Mouse (Mus musculus) midbrain, embryonic 15.5 days (tissue): ENCODE measurements around the gene Colca2. TPM values are rescaled to one million over a fixed set of nuclear protein-coding genes. Genes with fewer than 3 reads are reported as not detected.
A peak's percentile ranks its signal among the peaks of the same experiment; 100 is the strongest.

Source experiments
- ATAC-seq: fragments of 200-750 bp; cut with Nextera tagmentation; replicated peaks from 2 replicates; pipeline ENCODE4 v1.8.0; 2017; ENCODE audit warnings: moderate TSS enrichment
- H3K27ac ChIP-seq: fragments of 300-500 bp; sonication (generic); 2 replicates; pipeline ENCODE4 v1.5.1; 2015; ENCODE audit warnings: mild to moderate bottlenecking, inconsistent platforms
- H3K27me3 ChIP-seq: fragments of 300-500 bp; sonication (generic); replicated peaks from 2 replicates; pipeline ENCODE4 v1.6.1; 2015; ENCODE audit warnings: inconsistent platforms
- H3K36me3 ChIP-seq: fragments of 300-500 bp; sonication (generic); replicated peaks from 2 replicates; pipeline ENCODE4 v1.6.1; 2015; ENCODE audit warnings: inconsistent platforms
- H3K4me1 ChIP-seq: fragments of 300-500 bp; sonication (generic); 2 replicates; pipeline ENCODE4 v1.6.1; 2015; ENCODE audit warnings: inconsistent platforms
- H3K4me2 ChIP-seq: fragments of 300-500 bp; sonication (generic); 2 replicates; pipeline ENCODE4 v1.6.1; 2015; ENCODE audit warnings: inconsistent platforms, mild to moderate bottlenecking, moderate library complexity
- H3K4me3 ChIP-seq: fragments of 300-500 bp; sonication (generic); 2 replicates; pipeline ENCODE4 v1.5.1; 2015; ENCODE audit warnings: mild to moderate bottlenecking, inconsistent platforms
- H3K9ac ChIP-seq: fragments of 300-500 bp; sonication (generic); 2 replicates; pipeline ENCODE4 v1.6.1; 2015; ENCODE audit warnings: mild to moderate bottlenecking, inconsistent platforms
- H3K9me3 ChIP-seq: fragments of 300-500 bp; sonication (generic); 2 replicates; pipeline ENCODE4 v1.6.1; 2016; ENCODE audit warnings: inconsistent platforms
- whole genome bisulfite sequencing: fragments of 180-500 bp; shearing (Covaris S2); methylation state at CpG from one replicate; pipeline ENCODE4 v1.1.7; 2015; ENCODE audit warnings: mixed read lengths; 5-methylcytosine and 5-hydroxymethylcytosine counted together
- polyA plus RNA-seq: library from polyadenylated mRNA; unstranded; fragments of >200 nt; fragmentation: Nextera tagmentation; extraction: Ambion mirVana; gene quantifications from 2 replicates; pipeline ENCODE4 v1.2.1, GENCODE M21; 2015

Gene Colca2
- polyA plus RNA-seq, 1 experiment from 2014 or later = 0.57 TPM

DNA sequence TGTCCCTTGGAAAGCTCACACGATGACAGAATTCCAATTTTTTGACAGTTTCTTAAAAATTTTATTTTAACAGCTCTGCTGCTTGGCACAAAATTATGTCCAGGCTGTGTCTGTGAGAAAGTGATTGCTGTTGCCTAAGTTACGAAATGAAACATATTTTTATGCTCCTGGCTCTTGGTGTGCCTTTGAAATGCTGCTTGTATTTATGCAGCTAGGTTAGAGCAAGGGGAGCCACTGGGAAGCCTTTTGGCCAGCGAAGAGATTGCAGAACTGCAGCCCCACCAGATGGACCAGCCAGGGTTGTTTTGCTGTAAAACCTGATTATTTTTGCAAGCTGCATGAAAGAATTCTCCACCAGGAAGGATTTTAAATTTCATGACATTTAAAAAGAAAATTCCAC lies 26.8 kb upstream of the Colca2 start:
- 0 out of 2 replicates have a peak, but pooled peaks cover 2% of the 10 kb centered on the region for H3K4me1 ChIP-seq
- no peaks in the 10 kb centered on the region for H3K9me3 ChIP-seq
- ATAC-seq = no peak
- H3K4me2 ChIP-seq = no peak overlapping the region
- H3K9ac ChIP-seq = no peak overlapping the region
- no peaks in the 10 kb centered on the region for H3K36me3 ChIP-seq
- 75% methylated on average over 3 of the region's 3 CpGs for WGBS
- no peak overlapping the region for H3K27ac ChIP-seq
- H3K4me3 ChIP-seq = no peak overlapping the region
- no peaks in the 10 kb centered on the region for H3K27me3 ChIP-seq

DNA sequence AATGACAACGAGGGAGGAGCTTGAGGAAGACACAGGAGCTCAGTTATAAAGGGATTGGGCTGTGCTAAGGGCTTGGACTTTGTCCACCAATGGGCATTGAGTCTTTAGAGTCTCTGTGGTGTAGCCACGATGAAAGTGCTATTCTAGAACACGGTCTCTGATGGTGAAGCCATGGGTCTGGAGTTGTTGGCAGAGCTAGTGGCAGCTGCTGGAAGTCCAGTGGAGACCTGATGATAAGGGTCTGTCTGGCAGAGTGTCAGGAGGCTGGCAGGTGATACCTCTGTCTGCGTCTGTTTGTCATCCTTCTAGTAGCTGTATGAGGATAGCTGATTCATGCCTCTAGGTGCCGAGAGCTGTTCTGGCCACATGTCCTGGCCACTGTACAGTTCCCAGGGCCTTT lies 25.6 kb upstream of the Colca2 start:
- 0 out of 2 replicates have a peak, but pooled peaks cover 2% of the 10 kb centered on the region for H3K4me1 ChIP-seq
- ATAC-seq = no peak
- no peaks in the 10 kb centered on the region for H3K9me3 ChIP-seq
- H3K9ac ChIP-seq = no peak overlapping the region
- H3K4me3 ChIP-seq = no peak overlapping the region
- no peaks in the 10 kb centered on the region for H3K27me3 ChIP-seq
- no peaks in the 10 kb centered on the region for H3K36me3 ChIP-seq
- H3K27ac ChIP-seq = no peak overlapping the region
- WGBS = 79% methylated on average over 5 of the region's 5 CpGs
- H3K4me2 ChIP-seq = no peak overlapping the region

DNA sequence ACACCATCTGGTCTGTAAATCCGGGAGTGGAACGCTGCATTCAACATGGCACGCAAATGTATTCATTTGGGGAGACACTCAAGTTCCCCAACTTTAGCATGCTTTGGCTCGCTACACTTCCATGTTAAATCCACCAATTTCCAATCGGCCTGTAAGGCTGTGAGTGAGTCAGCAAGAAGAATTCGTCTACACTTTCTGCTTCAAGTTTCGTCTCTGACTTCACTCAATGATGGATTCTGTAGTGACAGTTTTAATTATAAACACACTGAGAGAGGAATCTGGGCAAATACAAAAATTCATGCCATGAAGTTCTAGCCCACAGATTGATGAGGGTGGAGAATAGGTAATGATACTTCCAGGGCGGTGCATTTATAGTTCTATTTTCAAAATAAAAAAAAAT lies 15.2 kb upstream of the Colca2 start:
- Histone ChIP-seq H3K36me3 (no peaks in the 10 kb centered on the region), H3K4me3 (no peak overlapping the region), H3K9ac (no peak overlapping the region), H3K27me3 (no peaks in the 10 kb centered on the region), H3K9me3 (no peaks in the 10 kb centered on the region), H3K4me2 (no peak overlapping the region), H3K27ac (no peak overlapping the region), H3K4me1 (no peaks in the 10 kb centered on the region)
- 78% methylated on average over 8 of the region's 8 CpGs for WGBS
- ATAC-seq = no peak

- Histone ChIP-seq H3K4me2 (no peak overlapping the region), H3K36me3 (no peaks in the 10 kb centered on the region), H3K9me3 (no peaks in the 10 kb centered on the region), H3K27me3 (no peaks in the 10 kb centered on the region), H3K4me3 (no peak overlapping the region), H3K27ac (no peak overlapping the region), H3K4me1 (no peaks in the 10 kb centered on the region), H3K9ac (no peak overlapping the region)
- 38% methylated on average over 4 of the region's 4 CpGs for WGBS
- 0 out of 2 replicates have a peak, but pooled peaks have one; percentile 37 for ATAC-seq
Measured at GRCm38 (mm10) chr9:51292674-51293073, 14.3 kb upstream of the Colca2 start.

DNA sequence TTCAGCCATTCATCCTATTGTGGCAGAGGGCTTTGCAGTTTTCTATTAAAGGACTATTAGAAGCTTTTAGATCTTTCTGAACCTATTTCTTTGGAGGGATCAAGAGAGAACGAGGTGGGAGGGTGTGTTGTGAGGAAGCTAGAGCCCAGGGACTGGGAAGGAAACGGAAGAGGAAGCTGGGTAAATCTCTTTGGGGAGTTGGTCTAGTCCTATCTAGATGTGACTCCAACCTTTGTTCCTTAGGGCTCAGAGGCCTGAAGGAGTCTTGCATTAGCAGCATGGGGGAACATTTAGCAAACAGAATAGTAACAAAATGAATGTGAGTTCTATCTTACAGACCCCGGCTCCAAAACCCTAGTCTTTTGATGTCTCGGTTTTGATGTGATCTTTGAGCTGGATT lies 12.6 kb upstream of the Colca2 start:
- WGBS = 70% methylated on average over 4 of the region's 4 CpGs
- Histone ChIP-seq H3K4me1 (no peaks in the 10 kb centered on the region), H3K9me3 (no peaks in the 10 kb centered on the region), H3K9ac (no peak overlapping the region), H3K4me3 (no peak overlapping the region), H3K4me2 (no peak overlapping the region), H3K36me3 (no peaks in the 10 kb centered on the region), H3K27me3 (no peaks in the 10 kb centered on the region), H3K27ac (no peak overlapping the region)
- ATAC-seq = no peak

DNA sequence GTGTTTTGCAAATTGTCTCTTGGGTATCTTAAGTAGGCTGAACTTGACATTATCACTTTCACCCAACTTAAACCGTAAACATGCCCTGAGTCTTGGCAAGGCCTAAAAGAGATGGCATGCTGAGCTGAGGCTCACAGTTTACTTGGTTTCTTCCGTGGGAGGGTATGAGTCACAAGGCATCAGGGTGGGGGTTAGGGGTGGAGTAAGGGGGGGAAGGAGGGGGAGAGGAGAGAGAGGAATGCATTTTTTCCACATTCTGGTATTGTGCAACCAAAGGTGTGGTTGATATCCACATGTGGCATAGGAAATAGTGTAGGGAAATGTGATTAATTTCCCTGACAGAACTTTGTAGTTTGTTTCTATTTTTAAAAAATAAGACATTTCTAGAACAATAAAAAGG lies 7.7 kb upstream of the Colca2 start:
- Histone ChIP-seq H3K4me3 (no peak overlapping the region), H3K9ac (no peak overlapping the region), H3K9me3 (no peaks in the 10 kb centered on the region), H3K27ac (no peak overlapping the region), H3K27me3 (no peaks in the 10 kb centered on the region), H3K4me2 (no peak overlapping the region), H3K36me3 (no peaks in the 10 kb centered on the region), H3K4me1 (no peaks in the 10 kb centered on the region)
- no peak for ATAC-seq
- 65% methylated on average over 2 of the region's 2 CpGs for WGBS

DNA sequence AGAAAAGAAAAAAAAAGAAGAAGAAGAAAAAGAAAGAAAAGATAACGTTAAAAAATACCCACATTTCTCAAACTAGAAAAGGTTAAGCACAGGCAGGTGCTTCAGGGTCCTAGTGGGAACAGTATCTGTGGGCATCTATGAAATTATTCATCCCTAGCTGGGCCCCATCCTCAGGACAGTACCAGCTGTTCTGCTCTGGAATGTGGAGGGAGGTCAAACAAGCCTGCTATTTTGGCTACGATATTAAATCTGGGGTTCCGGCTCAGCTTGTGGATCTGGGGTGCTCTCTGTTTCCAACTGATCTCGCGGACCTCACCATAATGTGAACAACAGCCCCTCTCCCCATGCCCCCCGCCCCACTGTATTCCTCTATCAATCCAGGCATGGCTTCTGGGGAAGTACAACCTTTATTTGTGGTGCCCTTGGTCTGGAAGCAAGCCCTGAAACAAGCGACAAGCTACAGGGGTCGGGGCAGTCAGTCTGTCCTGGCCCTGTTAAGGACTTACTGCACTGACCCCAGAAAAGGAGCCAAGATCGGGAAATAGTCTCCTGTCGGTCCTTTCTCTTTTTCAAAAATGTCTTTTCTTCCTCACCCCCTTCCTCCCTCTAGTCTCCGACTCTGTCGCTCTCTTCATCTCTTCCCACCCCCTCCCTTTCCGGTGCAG lies 403 bp downstream of the Colca2 start:
- Histone ChIP-seq H3K9ac (peak overlapping the region; percentile 24; the same call in 1 of the 2 replicates), H3K4me3 (peak overlapping the region; percentile 45), H3K4me2 (peak overlapping the region; percentile 78), H3K27ac (no peak overlapping the region), H3K36me3 (no peaks in the 10 kb centered on the region), H3K27me3 (peaks cover 24% of the 10 kb centered on the region), H3K4me1 (peaks cover 15% of the 10 kb centered on the region), H3K9me3 (no peaks in the 10 kb centered on the region)
- peak; percentile 61 for ATAC-seq
- WGBS = 24% methylated on average over 13 of the region's 13 CpGs

DNA sequence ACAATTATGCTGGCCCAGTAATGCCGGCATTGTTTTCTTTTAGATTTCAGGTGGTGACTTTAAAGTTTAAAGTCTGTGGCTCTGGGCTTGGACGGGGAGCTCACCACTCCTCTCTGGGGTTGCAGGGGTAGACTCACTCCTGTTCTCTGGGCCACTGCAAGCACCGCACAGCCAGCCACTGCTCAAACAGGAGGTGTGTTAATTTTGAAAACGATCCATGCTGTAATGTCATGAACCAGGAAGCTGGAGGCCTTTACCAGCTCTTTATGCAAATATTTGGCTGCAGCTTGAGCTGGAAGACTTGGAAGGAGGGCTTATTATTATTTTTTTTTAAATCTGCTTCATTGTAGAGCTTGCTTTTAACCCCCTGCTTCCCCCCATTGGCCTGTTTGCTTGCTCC lies 3.7 kb downstream of the Colca2 start:
- Histone ChIP-seq H3K9ac (no peak overlapping the region), H3K36me3 (no peaks in the 10 kb centered on the region), H3K9me3 (no peaks in the 10 kb centered on the region), H3K4me2 (no peak overlapping the region), H3K4me1 (peaks cover 15% of the 10 kb centered on the region), H3K4me3 (no peak overlapping the region), H3K27ac (no peak overlapping the region), H3K27me3 (peaks cover 17% of the 10 kb centered on the region)
- WGBS = 20% methylated on average over 4 of the region's 4 CpGs
- no peak for ATAC-seq

- Histone ChIP-seq H3K4me3 (no peak overlapping the region), H3K27ac (no peak overlapping the region), H3K9ac (no peak overlapping the region), H3K4me1 (peaks cover 9% of the 10 kb centered on the region), H3K36me3 (no peaks in the 10 kb centered on the region), H3K27me3 (peaks cover 7% of the 10 kb centered on the region; the same call in 1 of the 2 replicates), H3K4me2 (no peak overlapping the region), H3K9me3 (no peaks in the 10 kb centered on the region)
- 70% methylated on average over 9 of the region's 9 CpGs for WGBS
- ATAC-seq = no peak
Measured at GRCm38 (mm10) chr9:51273581-51274154, 4.7 kb downstream of the Colca2 start.

DNA sequence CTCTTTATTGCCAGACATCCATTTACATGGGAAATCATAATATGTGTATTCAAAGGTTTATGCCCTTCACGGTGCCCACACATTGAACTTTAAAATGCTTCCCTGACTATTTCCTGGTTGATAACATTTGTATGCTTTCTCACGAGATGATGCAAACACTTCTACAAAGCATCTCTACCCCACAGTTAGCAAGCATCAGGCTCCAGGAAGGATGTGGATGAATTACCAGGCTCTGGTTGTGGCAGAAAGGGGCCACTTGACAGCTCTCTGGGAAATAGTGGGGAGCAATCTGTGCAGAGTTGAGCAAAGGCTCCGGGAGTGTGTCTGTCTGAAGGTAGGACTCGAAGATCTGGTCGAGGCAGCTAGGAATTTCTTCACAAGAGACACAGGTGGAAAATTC lies 6.3 kb downstream of the Colca2 start:
- Histone ChIP-seq H3K27me3 (no peaks in the 10 kb centered on the region), H3K27ac (no peak overlapping the region), H3K4me2 (no peak overlapping the region), H3K4me1 (no peaks in the 10 kb centered on the region), H3K4me3 (no peak overlapping the region), H3K9me3 (no peaks in the 10 kb centered on the region), H3K9ac (no peak overlapping the region), H3K36me3 (no peaks in the 10 kb centered on the region)
- 81% methylated on average over 5 of the region's 5 CpGs for WGBS
- ATAC-seq = no peak

GRCm38 (mm10) chr9:51271073-51271472 lies 7.3 kb downstream of the Colca2 start:
- Histone ChIP-seq H3K9ac (no peak overlapping the region), H3K4me2 (no peak overlapping the region), H3K4me1 (no peaks in the 10 kb centered on the region), H3K9me3 (no peaks in the 10 kb centered on the region), H3K36me3 (no peaks in the 10 kb centered on the region), H3K27ac (no peak overlapping the region), H3K4me3 (no peak overlapping the region), H3K27me3 (no peaks in the 10 kb centered on the region)
- 43% methylated on average over 8 of the region's 8 CpGs for WGBS
- no peak for ATAC-seq

GRCm38 (mm10) chr9:51268852-51269251 lies 9.5 kb downstream of the Colca2 start:
- Histone ChIP-seq H3K4me3 (no peak overlapping the region), H3K27me3 (no peaks in the 10 kb centered on the region), H3K36me3 (no peaks in the 10 kb centered on the region), H3K27ac (no peak overlapping the region), H3K4me2 (no peak overlapping the region), H3K9ac (no peak overlapping the region), H3K9me3 (no peaks in the 10 kb centered on the region), H3K4me1 (no peaks in the 10 kb centered on the region)
- WGBS = 70% methylated on average over 5 of the region's 5 CpGs
- no peak for ATAC-seq

GRCm38 (mm10) chr9:51258426-51258825 lies 19.9 kb downstream of the Colca2 start:
- Histone ChIP-seq H3K36me3 (no peaks in the 10 kb centered on the region), H3K4me2 (no peak overlapping the region), H3K4me1 (no peaks in the 10 kb centered on the region), H3K9ac (no peak overlapping the region), H3K27me3 (no peaks in the 10 kb centered on the region), H3K4me3 (no peak overlapping the region), H3K9me3 (no peaks in the 10 kb centered on the region), H3K27ac (no peak overlapping the region)
- no peak for ATAC-seq
- WGBS = 89% methylated on average over 5 of the region's 5 CpGs
